Mouse (Mus musculus) MEL (cell line): ENCODE measurements around the gene Rab3gap2. TPM values are rescaled to one million over a fixed set of nuclear protein-coding genes. Genes with fewer than 3 reads are reported as not detected.

Source experiments
- DNase-seq: peaks from one replicate; pipeline ENCODE4 v3.0.0; 2011; ENCODE audit warnings: low read depth, low spot score
- H3K27ac ChIP-seq: 2 replicates; pipeline ENCODE4 v1.5.1; 2012; ENCODE audit warnings: low read depth, mild to moderate bottlenecking, control low read depth, low read length, moderate library complexity; ENCODE audit not compliant: control insufficient read depth
- H3K27me3 ChIP-seq, 2 experiments: fragments of 150-350 bp in 1 of 2; sonication (generic) in 1 of 2; 2 replicates each; pipeline ENCODE4 v1.6.1; 2012; ENCODE audit warnings: low read length in 2 of 2, mild to moderate bottlenecking in 2 of 2, improper control_type of control experiment in 1 of 2, moderate library complexity in 1 of 2; ENCODE audit not compliant: insufficient read depth in 2 of 2, control insufficient read depth in 1 of 2
- H3K36me3 ChIP-seq, 2 experiments: 2 replicates each; pipeline ENCODE4 v1.6.1; 2012 to 2014; ENCODE audit warnings: low read length in 2 of 2, improper control_type of control experiment in 1 of 2, inconsistent platforms in 1 of 2, mild to moderate bottlenecking in 1 of 2; ENCODE audit not compliant: insufficient read depth in 2 of 2, control insufficient read depth in 1 of 2
- H3K4me1 ChIP-seq, 2 experiments: fragments of 150-350 bp in 1 of 2; sonication (generic) in 1 of 2; 2 replicates each; pipeline ENCODE4 v1.6.1; 2012; ENCODE audit warnings: low read length in 2 of 2, improper control_type of control experiment in 1 of 2, mild to moderate bottlenecking in 1 of 2; ENCODE audit not compliant: insufficient read depth in 2 of 2, control insufficient read depth in 1 of 2
- H3K4me3 ChIP-seq, 2 experiments: fragments of 150-350 bp in 1 of 2; sonication (generic) in 1 of 2; 2 replicates each; pipeline ENCODE4 v1.5.1; 2012; ENCODE audit warnings: low read depth in 2 of 2, low read length in 2 of 2, mild to moderate bottlenecking in 2 of 2, moderate library complexity in 2 of 2, control low read depth in 1 of 2, improper control_type of control experiment in 1 of 2; ENCODE audit not compliant: control insufficient read depth in 1 of 2, insufficient read depth in 1 of 2
- H3K79me2 ChIP-seq: 2 replicates; pipeline ENCODE4 v1.6.1; 2012; ENCODE audit warnings: mild to moderate bottlenecking, low read length, moderate library complexity; ENCODE audit not compliant: control insufficient read depth, poor library complexity, insufficient read depth
- H3K9ac ChIP-seq: 2 replicates; pipeline ENCODE4 v1.6.1; 2012; ENCODE audit warnings: low read depth, mild to moderate bottlenecking, control low read depth, low read length, moderate library complexity; ENCODE audit not compliant: control insufficient read depth, poor library complexity, severe bottlenecking
- H3K9me3 ChIP-seq: fragments of 150-350 bp; sonication (generic); replicated peaks from 2 replicates; pipeline ENCODE4 v1.6.1; 2012; ENCODE audit warnings: mild to moderate bottlenecking, low read length, improper control_type of control experiment, moderate library complexity; ENCODE audit not compliant: insufficient read depth
- CHD2 ChIP-seq: IDR thresholded peaks from 2 replicates; pipeline ENCODE4 v1.6.1; 2011; ENCODE audit warnings: low read length, improper control_type of control experiment
- CTCF ChIP-seq, 3 experiments: IDR thresholded peaks in 2 of 3; conservative IDR thresholded peaks in 1 of 3; 2 replicates each; pipeline ENCODE4 v1.5.1; 2011 to 2012; ENCODE audit warnings: low read length in 3 of 3, low read depth in 2 of 3, mild to moderate bottlenecking in 2 of 3, improper control_type of control experiment in 1 of 3, inconsistent platforms in 1 of 3, mixed read lengths in 1 of 3, moderate library complexity in 1 of 3; ENCODE audit not compliant: control insufficient read depth in 1 of 3, insufficient read depth in 1 of 3, poor library complexity in 1 of 3, severe bottlenecking in 1 of 3
- GABPA ChIP-seq: IDR thresholded peaks from 2 replicates; pipeline ENCODE4 v1.6.1; 2012; ENCODE audit warnings: low read depth, mild to moderate bottlenecking, inconsistent platforms, low read length, improper control_type of control experiment, moderate library complexity
- GATA1 ChIP-seq: IDR thresholded peaks from 2 replicates; pipeline ENCODE4 v1.6.1; 2011; ENCODE audit warnings: low read depth, low read length, improper control_type of control experiment
- HCFC1 ChIP-seq: IDR thresholded peaks from 2 replicates; pipeline ENCODE4 v1.6.1; 2012; ENCODE audit warnings: low read depth, mild to moderate bottlenecking, inconsistent platforms, low read length, improper control_type of control experiment, moderate library complexity
- KAT2A ChIP-seq: conservative IDR thresholded peaks from 2 replicates; pipeline ENCODE4 v1.6.1; 2012; ENCODE audit warnings: low read depth, low read length, improper control_type of control experiment, inconsistent platforms
- MXI1 ChIP-seq: IDR thresholded peaks from 2 replicates; pipeline ENCODE4 v1.6.1; 2011; ENCODE audit warnings: mild to moderate bottlenecking, low read depth, low read length, improper control_type of control experiment
- MYB ChIP-seq: IDR thresholded peaks from 2 replicates; pipeline ENCODE4 v1.6.1; 2011; ENCODE audit warnings: mild to moderate bottlenecking, low read depth, low read length, improper control_type of control experiment
- NELFE ChIP-seq: IDR thresholded peaks from 2 replicates; pipeline ENCODE4 v1.6.1; 2011; ENCODE audit warnings: low read depth, low read length, improper control_type of control experiment
- NRF1 ChIP-seq: IDR thresholded peaks from 2 replicates; pipeline ENCODE4 v1.6.1; 2014; ENCODE audit warnings: low read depth, mild to moderate bottlenecking, inconsistent platforms, low read length, improper control_type of control experiment, moderate library complexity; ENCODE audit not compliant: poor library complexity, insufficient read depth, severe bottlenecking
- POLR2AphosphoS5 ChIP-seq: IDR thresholded peaks from 2 replicates; pipeline ENCODE4 v1.6.1; 2012; ENCODE audit warnings: low read depth, borderline replicate concordance, mild to moderate bottlenecking, inconsistent platforms, low read length, moderate library complexity, mixed read lengths
- RCOR1 ChIP-seq: IDR thresholded peaks from 2 replicates; pipeline ENCODE4 v1.6.1; 2012; ENCODE audit warnings: low read depth, mild to moderate bottlenecking, inconsistent platforms, low read length, improper control_type of control experiment
- SIN3A ChIP-seq: IDR thresholded peaks from 2 replicates; pipeline ENCODE4 v1.6.1; 2012; ENCODE audit warnings: low read length, improper control_type of control experiment, inconsistent platforms
- TBP ChIP-seq: IDR thresholded peaks from 2 replicates; pipeline ENCODE4 v1.8.0; 2011; ENCODE audit warnings: low read depth, low read length, improper control_type of control experiment
- USF1 ChIP-seq: IDR thresholded peaks from 2 replicates; pipeline ENCODE4 v1.6.1; 2014; ENCODE audit warnings: low read depth, mild to moderate bottlenecking, inconsistent platforms, low read length, improper control_type of control experiment, moderate library complexity
- USF2 ChIP-seq, 2 experiments: IDR thresholded peaks; 2 replicates each; pipeline ENCODE4 v1.6.1; 2011 to 2012; ENCODE audit warnings: improper control_type of control experiment in 2 of 2, low read length in 2 of 2, borderline replicate concordance in 1 of 2, inconsistent platforms in 1 of 2, low read depth in 1 of 2, mild to moderate bottlenecking in 1 of 2; ENCODE audit not compliant: insufficient read depth in 1 of 2
- polyA plus RNA-seq, 2 experiments: library from polyadenylated mRNA; stranded (reverse) in 1 of 2; unstranded in 1 of 2; fragments of >175 nt in 1 of 2; fragments of >200 nt in 1 of 2; gene quantifications; 2 replicates each; pipeline versions ENCODE4 v1.2.1 to v1.2.4; 2012; ENCODE audit warnings: low replicate concordance in 2 of 2, low read depth in 1 of 2; ENCODE audit not compliant: insufficient read length in 2 of 2, insufficient read depth in 1 of 2, missing spikeins in 1 of 2
- total RNA-seq: library from RNA; depleted of rRNA; stranded (reverse); fragments of 300-350 nt; gene quantifications from 2 replicates; pipeline ENCODE4 v1.2.3, GENCODE M21; 2012

Gene Rab3gap2
- total and polyA plus RNA-seq, 3 experiments: 24.1 to 40.1 TPM; not detected in 1

DNA sequence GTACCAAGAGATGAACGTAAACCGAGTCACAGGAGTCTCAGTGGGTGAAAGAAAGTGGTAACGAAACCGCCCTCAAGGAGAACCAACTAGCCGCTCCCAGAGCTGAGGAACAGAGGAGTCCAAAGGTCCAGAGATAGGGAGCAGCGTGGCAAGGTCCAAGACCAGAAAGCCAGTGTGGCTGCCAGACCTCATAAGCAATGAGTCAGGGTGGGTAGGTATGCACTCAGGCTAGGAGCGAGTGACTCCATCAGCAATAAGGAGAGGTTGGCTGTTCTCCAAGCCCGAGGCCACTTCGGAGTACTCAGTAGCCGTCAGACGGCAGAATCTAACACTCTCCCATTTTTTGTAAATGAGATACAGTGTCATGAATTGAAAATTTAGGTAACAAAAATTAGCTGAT is 78.9 kb downstream of the Rab3gap2 start:
- Histone ChIP-seq H3K4me1 (no peaks in the 10 kb centered on the region), H3K4me3 (no peak overlapping the region), H3K36me3 (peaks cover 0 to 18% of the 10 kb centered on the region in 2 experiments; a peak in 2 of 4 replicates), H3K9ac (no peak overlapping the region)
- DNase-seq: no peak
- TF ChIP-seq USF1 (no peak), CTCF (IDR thresholded peaks at IDR 0.05 in 2 of 3, conservative IDR thresholded peaks at IDR 0.05 in 1 of 3; ENCODE audit: control insufficient read depth in 1 of 3, insufficient read depth in 1 of 3, low read depth in 2 of 3, low read length in 3 of 3, poor library complexity in 1 of 3, severe bottlenecking in 1 of 3) (no peak), MYB (no peak), USF2 (IDR thresholded peaks at IDR 0.05; ENCODE audit: borderline replicate concordance in 1 of 2, insufficient read depth in 1 of 2, low read depth in 1 of 2, low read length in 2 of 2) (no peak), GABPA (no peak), MXI1 (no peak), POLR2AphosphoS5 (no peak), CHD2 (no peak), KAT2A (no peak), TBP (no peak), NRF1 (no peak), GATA1 (no peak), HCFC1 (no peak), SIN3A (no peak), RCOR1 (no peak), NELFE (no peak)
- TF ChIP-seq, all 39 proteins: peak for 0
- Histone ChIP-seq H3K27ac (no peak overlapping the region), H3K79me2 (no peaks in the 10 kb centered on the region), H3K27me3 (no peaks in the 10 kb centered on the region), H3K9me3 (no peaks in the 10 kb centered on the region)

DNA sequence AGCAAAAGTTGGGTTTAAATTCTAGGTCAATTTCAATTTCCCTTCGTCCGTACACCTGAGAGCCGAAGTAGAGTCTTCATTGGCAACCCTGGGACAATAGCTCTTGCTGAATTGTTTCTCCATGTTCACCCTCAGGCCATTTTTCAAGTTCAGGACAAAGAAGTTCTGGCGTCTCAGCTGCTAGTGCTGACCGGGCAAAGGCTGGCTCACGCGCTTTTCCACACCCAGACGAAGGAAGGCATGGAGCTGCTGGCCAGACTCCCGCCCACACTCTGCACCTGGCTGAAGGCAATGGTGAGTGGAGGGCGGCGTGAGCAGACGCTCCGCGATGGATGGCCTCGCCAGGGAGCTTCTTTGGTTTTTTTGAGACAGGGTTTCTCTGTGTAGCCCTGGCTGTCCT is 79.3 kb downstream of the Rab3gap2 start:
- no peak overlapping the region for H3K9ac ChIP-seq
- no peaks in the 10 kb centered on the region for H3K79me2 ChIP-seq
- no peak for TF ChIP-seq KAT2A
- TF ChIP-seq, all 39 proteins: peak for 0
- H3K4me3 ChIP-seq: no peak overlapping the region
- no peaks in the 10 kb centered on the region for H3K27me3 ChIP-seq
- peaks cover 0 to 18% of the 10 kb centered on the region in 2 experiments; a peak in 2 of 4 replicates for H3K36me3 ChIP-seq
- no peak overlapping the region for H3K27ac ChIP-seq
- no peak for DNase-seq
- no peaks in the 10 kb centered on the region for H3K4me1 ChIP-seq
- H3K9me3 ChIP-seq: no peaks in the 10 kb centered on the region
